Mouse (Mus musculus) cerebellum, adult 2 months (tissue): ENCODE results near the gene Hes7.

ENCODE experiments used
- CTCF ChIP-seq: fragments of 200-500 bp; IDR thresholded peaks from 2 replicates; pipeline ENCODE4 v1.5.1; 2011; ENCODE audit warnings: low read depth, mild to moderate bottlenecking, control low read depth, low read length, moderate library complexity, borderline replicate concordance; ENCODE audit not compliant: insufficient read depth
- POLR2A ChIP-seq: fragments of 200-500 bp; IDR thresholded peaks from 2 replicates; pipeline ENCODE4 v1.6.1; 2011; ENCODE audit warnings: low read length, control low read depth, borderline replicate concordance; ENCODE audit not compliant: insufficient read depth

DNA sequence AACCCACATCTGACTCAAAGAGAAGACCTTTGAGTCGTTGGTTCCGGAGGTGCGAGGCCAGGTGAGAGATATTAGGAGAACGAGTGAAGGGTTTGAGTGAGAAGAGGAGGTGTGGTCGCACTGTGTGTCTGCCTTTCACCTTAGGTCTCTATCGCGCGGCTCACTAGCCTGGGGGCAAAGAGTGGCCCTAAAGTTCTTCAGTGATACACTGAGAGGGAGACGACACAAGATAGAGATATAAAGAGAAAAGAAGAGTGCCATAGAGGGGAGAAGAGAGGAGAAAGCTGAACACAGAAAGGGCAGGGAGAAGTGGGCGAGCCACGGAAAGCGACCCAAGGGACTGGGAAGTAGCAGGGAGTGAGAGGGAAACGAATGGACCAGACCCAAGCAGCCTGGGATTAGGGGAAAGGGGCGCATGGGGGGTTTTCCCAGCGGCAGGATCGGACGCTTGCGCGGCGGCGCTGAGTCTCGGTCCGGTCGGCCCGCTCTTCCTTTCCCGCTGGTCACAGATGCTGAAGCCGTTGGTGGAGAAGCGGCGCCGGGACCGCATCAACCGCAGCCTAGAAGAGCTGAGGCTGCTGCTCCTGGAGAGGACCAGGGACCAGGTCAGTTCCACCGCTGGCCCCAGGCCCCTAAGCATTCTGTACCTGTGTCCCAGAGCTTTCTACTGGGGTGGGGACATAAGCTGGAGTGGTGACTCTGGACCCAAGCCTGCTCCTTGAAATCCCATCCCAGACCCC lies 967 bp downstream of the Hes7 start:
- TF ChIP-seq CTCF (no peak), POLR2A (no peak)
